Mouse (Mus musculus): ENCODE measurements around the gene Psip1. TPM values are rescaled to one million over a fixed set of nuclear protein-coding genes. Genes with fewer than 3 reads are reported as not detected.

Psip1 gene
- polyA plus RNA-seq, 1 experiment: 17.5 TPM

- H3K36me3 ChIP-seq (ENCODE audit: control insufficient read depth, insufficient read depth, low read length): no peaks in the 10 kb centered on the region
- no peaks in the 10 kb centered on the region; the same call in 1 of the 2 replicates for H3K4me1 ChIP-seq (ENCODE audit: control insufficient read depth, insufficient read depth, insufficient read length)
- DNase-seq (ENCODE audit: low read depth in 1 of 2, low spot score in 2 of 2): no peak
- H3K4me3 ChIP-seq (ENCODE audit: extremely low read depth, insufficient read depth, insufficient read length): no peak overlapping the region
- H3K27me3 ChIP-seq (ENCODE audit: control insufficient read depth, insufficient read depth, low read length): no peaks in the 10 kb centered on the region
- H3K27ac ChIP-seq (ENCODE audit: insufficient read depth, low read length): no peak overlapping the region
- WGBS: 35% methylated on average over 13 of the region's 13 CpGs
- TF ChIP-seq CTCF (IDR thresholded peaks at IDR 0.05; ENCODE audit: extremely low read depth, insufficient read depth, insufficient read length, insufficient replicate concordance) (no peak), POLR2A (IDR thresholded peaks at IDR 0.05; ENCODE audit: low read depth, low read length) (no peak)
Observed at GRCm38 (mm10) chr4:83526270-83526987, 40.2 kb upstream of the Psip1 start.

- DNase-seq (ENCODE audit: low read depth in 1 of 2, low spot score in 2 of 2): no peak
- WGBS: under 1% methylated on average over 18 of the region's 18 CpGs
- peak overlapping the region; percentile 79 for H3K4me3 ChIP-seq (ENCODE audit: extremely low read depth, insufficient read depth, insufficient read length)
- peak overlapping the region; percentile 71 for H3K27ac ChIP-seq (ENCODE audit: insufficient read depth, low read length)
- H3K27me3 ChIP-seq (ENCODE audit: control insufficient read depth, insufficient read depth, low read length): no peaks in the 10 kb centered on the region
- TF ChIP-seq CTCF (IDR thresholded peaks at IDR 0.05; ENCODE audit: extremely low read depth, insufficient read depth, insufficient read length, insufficient replicate concordance): no peak
- TF ChIP-seq POLR2A (IDR thresholded peaks at IDR 0.05; ENCODE audit: low read depth, low read length): no peak
- no peaks in the 10 kb centered on the region; the same call in 1 of the 2 replicates for H3K4me1 ChIP-seq (ENCODE audit: control insufficient read depth, insufficient read depth, insufficient read length)
- no peaks in the 10 kb centered on the region for H3K36me3 ChIP-seq (ENCODE audit: control insufficient read depth, insufficient read depth, low read length)
Observed at GRCm38 (mm10) chr4:83525690-83526055, 39.4 kb upstream of the Psip1 start.

DNA sequence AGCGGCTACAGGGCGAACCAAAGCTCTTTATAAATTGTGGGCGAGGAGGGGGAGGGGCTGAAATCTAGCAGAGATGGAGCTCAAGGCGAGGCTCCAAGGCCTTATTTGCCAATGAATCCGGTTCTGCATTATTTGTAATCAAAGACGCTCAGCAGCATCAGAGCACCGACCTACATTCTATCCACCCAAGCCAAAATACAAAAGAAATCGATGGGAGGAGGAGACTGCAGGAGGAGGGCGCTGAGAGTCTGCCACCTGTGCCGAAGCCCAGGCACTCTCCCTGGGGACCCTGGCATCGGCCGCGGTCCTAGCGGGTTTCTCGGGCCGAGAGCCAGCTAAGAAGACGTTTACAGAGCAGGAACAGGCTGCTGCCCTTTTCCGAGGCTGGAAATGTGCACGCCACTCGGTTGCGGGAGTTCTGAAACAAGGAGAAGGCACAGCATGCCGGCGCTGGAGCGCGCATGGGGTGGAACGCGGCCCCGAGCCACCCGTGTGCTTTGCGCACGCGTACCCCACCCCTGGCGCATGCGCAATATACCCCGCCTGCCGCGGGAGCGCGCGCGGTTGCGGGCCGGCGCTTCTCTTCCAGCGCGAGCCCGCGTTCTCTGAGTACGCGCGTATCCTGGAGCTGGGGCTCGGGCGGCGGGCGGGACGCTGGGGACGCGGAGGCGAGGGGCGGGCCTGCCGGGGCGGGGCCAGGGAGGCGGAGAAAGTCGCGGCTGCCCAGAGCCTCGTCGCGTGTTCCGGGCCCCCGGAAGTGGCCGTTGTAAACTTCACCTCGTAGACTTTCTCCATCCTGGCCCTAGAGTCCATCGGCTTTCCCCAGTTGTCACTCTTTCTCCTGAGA, 38.8 kb upstream of the Psip1 start, which contains the start of gene Ccdc171:
Gene Ccdc171 (plus strand): TSS at position 703 of the 847 bp plus-strand sequence.
- no peaks in the 10 kb centered on the region for H3K36me3 ChIP-seq (ENCODE audit: control insufficient read depth, insufficient read depth, low read length)
- WGBS: under 1% methylated on average over 64 of the region's 73 CpGs
- DNase-seq (ENCODE audit: low read depth in 1 of 2, low spot score in 2 of 2): peak; percentile 91 to 92
- no peaks in the 10 kb centered on the region for H3K27me3 ChIP-seq (ENCODE audit: control insufficient read depth, insufficient read depth, low read length)
- no peaks in the 10 kb centered on the region; the same call in 1 of the 2 replicates for H3K4me1 ChIP-seq (ENCODE audit: control insufficient read depth, insufficient read depth, insufficient read length)
- no peak for TF ChIP-seq CTCF (IDR thresholded peaks at IDR 0.05; ENCODE audit: extremely low read depth, insufficient read depth, insufficient read length, insufficient replicate concordance)
- TF ChIP-seq POLR2A (IDR thresholded peaks at IDR 0.05; ENCODE audit: low read depth, low read length): peak; percentile 85
- H3K27ac ChIP-seq (ENCODE audit: insufficient read depth, low read length): peak within 1 kb of the TSS; percentile 87
- peak within 1 kb of the TSS; percentile 89 for H3K4me3 ChIP-seq (ENCODE audit: extremely low read depth, insufficient read depth, insufficient read length)

GRCm38 (mm10) chr4:83524456-83524842, 38.2 kb upstream of the Psip1 start:
- peak overlapping the region; percentile 89 for H3K4me3 ChIP-seq (ENCODE audit: extremely low read depth, insufficient read depth, insufficient read length)
- no peak for TF ChIP-seq POLR2A (IDR thresholded peaks at IDR 0.05; ENCODE audit: low read depth, low read length)
- no peak for TF ChIP-seq CTCF (IDR thresholded peaks at IDR 0.05; ENCODE audit: extremely low read depth, insufficient read depth, insufficient read length, insufficient replicate concordance)
- no peak for DNase-seq (ENCODE audit: low read depth in 1 of 2, low spot score in 2 of 2)
- no peaks in the 10 kb centered on the region; the same call in 1 of the 2 replicates for H3K4me1 ChIP-seq (ENCODE audit: control insufficient read depth, insufficient read depth, insufficient read length)
- no peaks in the 10 kb centered on the region for H3K36me3 ChIP-seq (ENCODE audit: control insufficient read depth, insufficient read depth, low read length)
- WGBS: 21% methylated on average over 6 of the region's 6 CpGs
- H3K27ac ChIP-seq (ENCODE audit: insufficient read depth, low read length): peak overlapping the region; percentile 87; the same call in 1 of the 2 replicates
- H3K27me3 ChIP-seq (ENCODE audit: control insufficient read depth, insufficient read depth, low read length): no peaks in the 10 kb centered on the region

DNA sequence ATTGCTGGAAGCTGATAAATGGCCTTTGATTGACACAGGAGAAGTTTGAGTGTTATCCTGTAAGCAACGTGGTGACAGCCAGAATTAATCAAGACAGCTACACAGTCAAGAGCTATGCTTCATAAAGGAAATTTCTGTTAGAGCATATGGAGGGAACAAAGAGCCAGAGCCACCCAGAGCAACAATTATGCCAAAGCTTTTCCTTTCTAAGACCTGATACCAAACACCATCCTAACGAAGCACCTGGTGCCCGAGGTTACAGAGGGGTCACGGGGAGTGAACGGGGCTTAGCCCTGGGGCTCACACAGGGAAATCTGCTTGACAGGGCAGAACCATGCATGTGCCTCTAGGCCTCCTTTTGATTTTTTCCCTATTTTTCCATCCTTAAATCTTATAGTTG, 35.8 kb upstream of the Psip1 start:
- no peaks in the 10 kb centered on the region; the same call in 1 of the 2 replicates for H3K4me1 ChIP-seq (ENCODE audit: control insufficient read depth, insufficient read depth, insufficient read length)
- DNase-seq (ENCODE audit: low read depth in 1 of 2, low spot score in 2 of 2): no peak
- no peaks in the 10 kb centered on the region for H3K36me3 ChIP-seq (ENCODE audit: control insufficient read depth, insufficient read depth, low read length)
- no peaks in the 10 kb centered on the region for H3K27me3 ChIP-seq (ENCODE audit: control insufficient read depth, insufficient read depth, low read length)
- no peak overlapping the region for H3K4me3 ChIP-seq (ENCODE audit: extremely low read depth, insufficient read depth, insufficient read length)
- WGBS: 72% methylated on average over 5 of the region's 5 CpGs
- H3K27ac ChIP-seq (ENCODE audit: insufficient read depth, low read length): no peak overlapping the region
- TF ChIP-seq CTCF (IDR thresholded peaks at IDR 0.05; ENCODE audit: extremely low read depth, insufficient read depth, insufficient read length, insufficient replicate concordance) (no peak), POLR2A (IDR thresholded peaks at IDR 0.05; ENCODE audit: low read depth, low read length) (no peak)

GRCm38 (mm10) chr4:83520308-83520707, 34.0 kb upstream of the Psip1 start:
- DNase-seq (ENCODE audit: low read depth in 1 of 2, low spot score in 2 of 2): no peak
- TF ChIP-seq CTCF (IDR thresholded peaks at IDR 0.05; ENCODE audit: extremely low read depth, insufficient read depth, insufficient read length, insufficient replicate concordance): no peak
- Histone ChIP-seq H3K36me3 (ENCODE audit: control insufficient read depth, insufficient read depth, low read length) (no peaks in the 10 kb centered on the region), H3K4me3 (ENCODE audit: extremely low read depth, insufficient read depth, insufficient read length) (no peak overlapping the region), H3K27me3 (ENCODE audit: control insufficient read depth, insufficient read depth, low read length) (no peaks in the 10 kb centered on the region), H3K27ac (ENCODE audit: insufficient read depth, low read length) (no peak overlapping the region), H3K4me1 (ENCODE audit: control insufficient read depth, insufficient read depth, insufficient read length) (no peaks in the 10 kb centered on the region)
- 78% methylated on average over 4 of the region's 4 CpGs for WGBS

Data from spleen, adult 2 months (tissue).